Mouse (Mus musculus): Measurements from ENCODE around the gene Slc27a1. TPM values are rescaled to one million over a fixed set of nuclear protein-coding genes. Genes with fewer than 3 reads are reported as not detected.
A peak's percentile ranks its signal among the peaks of the same experiment; 100 is the strongest.
"Not testable (repeated sequence)": the region's sequence is repeated elsewhere in the genome, so short reads cannot be mapped to it uniquely, and the experiment has no call there.

The Slc27a1 gene
- polyA plus RNA-seq, 1 experiment from 2014 or later: 16.7 TPM

GRCm38 (mm10) chr8:71530735-71531467 lies 37.8 kb upstream of the Slc27a1 start:
- not testable (repeated sequence) for H3K27me3 ChIP-seq (ENCODE audit: control insufficient read depth, insufficient read depth, low read length); H3K4me3 ChIP-seq (ENCODE audit: low read depth, low read length); ATAC-seq (ENCODE audit: insufficient number of reproducible peaks, low FRiP score, low TSS enrichment, low read depth); H3K36me3 ChIP-seq (ENCODE audit: control insufficient read depth, insufficient read depth, low read length); H3K4me2 ChIP-seq (ENCODE audit: low read depth, severe bottlenecking); H3K9me3 ChIP-seq (ENCODE audit: control insufficient read depth, low read length); H3K4me1 ChIP-seq (ENCODE audit: control insufficient read depth, insufficient read depth, low read length); H3K9ac ChIP-seq (ENCODE audit: low read length); DNase-seq (ENCODE audit: low spot score); H3K27ac ChIP-seq (replicated peaks; ENCODE audit: low read depth, low read length)
- WGBS: 75% methylated on average over 5 of the region's 12 CpGs

GRCm38 (mm10) chr8:71534263-71534810 lies 34.3 kb upstream of the Slc27a1 start:
- ATAC-seq (ENCODE audit: insufficient number of reproducible peaks, low FRiP score, low TSS enrichment, low read depth) (no peak), DNase-seq (ENCODE audit: low spot score) (no peak)
- no peak overlapping the region for H3K27ac ChIP-seq (replicated peaks; ENCODE audit: low read depth, low read length)
- no peaks in the 10 kb centered on the region for H3K9me3 ChIP-seq (ENCODE audit: control insufficient read depth, low read length)
- no peaks in the 10 kb centered on the region; the same call in 1 of the 2 replicates for H3K27me3 ChIP-seq (ENCODE audit: control insufficient read depth, insufficient read depth, low read length)
- no peak overlapping the region for H3K4me2 ChIP-seq (ENCODE audit: low read depth, severe bottlenecking)
- H3K36me3 ChIP-seq (ENCODE audit: control insufficient read depth, insufficient read depth, low read length): no peaks in the 10 kb centered on the region
- 30% methylated on average over 3 of the region's 3 CpGs for WGBS
- no peak overlapping the region for H3K9ac ChIP-seq (ENCODE audit: low read length)
- no peak overlapping the region for H3K4me3 ChIP-seq (ENCODE audit: low read depth, low read length)
- 0 out of 2 replicates have a peak, but pooled peaks cover 3% of the 10 kb centered on the region for H3K4me1 ChIP-seq (ENCODE audit: control insufficient read depth, insufficient read depth, low read length)

- no peaks in the 10 kb centered on the region for H3K36me3 ChIP-seq (ENCODE audit: control insufficient read depth, insufficient read depth, low read length)
- DNase-seq (ENCODE audit: low spot score) (no peak), ATAC-seq (ENCODE audit: insufficient number of reproducible peaks, low FRiP score, low TSS enrichment, low read depth) (no peak)
- H3K4me1 ChIP-seq (ENCODE audit: control insufficient read depth, insufficient read depth, low read length): 0 out of 2 replicates have a peak, but pooled peaks cover 3% of the 10 kb centered on the region
- H3K9me3 ChIP-seq (ENCODE audit: control insufficient read depth, low read length): no peaks in the 10 kb centered on the region
- WGBS: 61% methylated on average over 5 of the region's 5 CpGs
- no peak overlapping the region for H3K27ac ChIP-seq (replicated peaks; ENCODE audit: low read depth, low read length)
- no peak overlapping the region for H3K4me3 ChIP-seq (ENCODE audit: low read depth, low read length)
- H3K27me3 ChIP-seq (ENCODE audit: control insufficient read depth, insufficient read depth, low read length): no peaks in the 10 kb centered on the region; the same call in 1 of the 2 replicates
- no peak overlapping the region for H3K9ac ChIP-seq (ENCODE audit: low read length)
- no peak overlapping the region for H3K4me2 ChIP-seq (ENCODE audit: low read depth, severe bottlenecking)
Observed at GRCm38 (mm10) chr8:71535663-71536062, 33.0 kb upstream of the Slc27a1 start.

GRCm38 (mm10) chr8:71537028-71537867 lies 31.4 kb upstream of the Slc27a1 start, which contains the start of gene Bst2:
Bst2 (minus strand) TSS chr8:71537456.
- H3K27me3 ChIP-seq (ENCODE audit: control insufficient read depth, insufficient read depth, low read length): no peaks in the 10 kb centered on the region; the same call in 1 of the 2 replicates
- no peak within 1 kb of the TSS for H3K27ac ChIP-seq (replicated peaks; ENCODE audit: low read depth, low read length)
- H3K4me2 ChIP-seq (ENCODE audit: low read depth, severe bottlenecking): peak within 1 kb of the TSS; percentile 60
- H3K9ac ChIP-seq (ENCODE audit: low read length): peak within 1 kb of the TSS; percentile 32
- no peaks in the 10 kb centered on the region for H3K36me3 ChIP-seq (ENCODE audit: control insufficient read depth, insufficient read depth, low read length)
- DNase-seq (ENCODE audit: low spot score) (peak; percentile 85), ATAC-seq (ENCODE audit: insufficient number of reproducible peaks, low FRiP score, low TSS enrichment, low read depth) (peak; percentile 71; the same call in 1 of the 2 replicates)
- WGBS: 4% methylated on average over 37 of the region's 37 CpGs
- no peaks in the 10 kb centered on the region for H3K9me3 ChIP-seq (ENCODE audit: control insufficient read depth, low read length)
- peak within 1 kb of the TSS; percentile 31 for H3K4me3 ChIP-seq (ENCODE audit: low read depth, low read length)
- H3K4me1 ChIP-seq (ENCODE audit: control insufficient read depth, insufficient read depth, low read length): 0 out of 2 replicates have a peak, but pooled peaks cover 3% of the 10 kb centered on the region

- peak within 1 kb of the TSS; percentile 66 for H3K9ac ChIP-seq (ENCODE audit: low read length)
- H3K27me3 ChIP-seq (ENCODE audit: control insufficient read depth, insufficient read depth, low read length): no peaks in the 10 kb centered on the region
- DNase-seq (ENCODE audit: low spot score) (peak; percentile 96), ATAC-seq (ENCODE audit: insufficient number of reproducible peaks, low FRiP score, low TSS enrichment, low read depth) (peak; percentile 91)
- peak within 1 kb of the TSS; percentile 88 for H3K4me2 ChIP-seq (ENCODE audit: low read depth, severe bottlenecking)
- H3K36me3 ChIP-seq (ENCODE audit: control insufficient read depth, insufficient read depth, low read length): peaks cover 5% of the 10 kb centered on the region
- H3K9me3 ChIP-seq (ENCODE audit: control insufficient read depth, low read length): no peaks in the 10 kb centered on the region
- 0 out of 2 replicates have a peak within 1 kb of the TSS, but pooled peaks have one; percentile 1 for H3K27ac ChIP-seq (replicated peaks; ENCODE audit: low read depth, low read length)
- H3K4me1 ChIP-seq (ENCODE audit: control insufficient read depth, insufficient read depth, low read length): peaks cover 7% of the 10 kb centered on the region; the same call in 1 of the 2 replicates
- peak within 1 kb of the TSS; percentile 68 for H3K4me3 ChIP-seq (ENCODE audit: low read depth, low read length)
- WGBS: under 1% methylated on average over 53 of the region's 55 CpGs
Observed at GRCm38 (mm10) chr8:71542632-71543343, 25.9 kb upstream of the Slc27a1 start, which contains the start of gene Mvb12a. Mvb12a (plus strand) TSS chr8:71542922.

GRCm38 (mm10) chr8:71543755-71544154 lies 24.9 kb upstream of the Slc27a1 start:
- WGBS: 93% methylated on average over 9 of the region's 9 CpGs
- Histone ChIP-seq H3K4me2 (ENCODE audit: low read depth, severe bottlenecking) (peak overlapping the region; percentile 88), H3K4me1 (ENCODE audit: control insufficient read depth, insufficient read depth, low read length) (peaks cover 6% of the 10 kb centered on the region; the same call in 1 of the 2 replicates), H3K9me3 (ENCODE audit: control insufficient read depth, low read length) (no peaks in the 10 kb centered on the region), H3K27me3 (ENCODE audit: control insufficient read depth, insufficient read depth, low read length) (no peaks in the 10 kb centered on the region), H3K4me3 (ENCODE audit: low read depth, low read length) (peak overlapping the region; percentile 68; the same call in 1 of the 2 replicates), H3K27ac (replicated peaks; ENCODE audit: low read depth, low read length) (no peak overlapping the region), H3K9ac (ENCODE audit: low read length) (no peak overlapping the region), H3K36me3 (ENCODE audit: control insufficient read depth, insufficient read depth, low read length) (peaks cover 5% of the 10 kb centered on the region)
- DNase-seq (ENCODE audit: low spot score): no peak
- no peak for ATAC-seq (ENCODE audit: insufficient number of reproducible peaks, low FRiP score, low TSS enrichment, low read depth)

- no peak overlapping the region for H3K27ac ChIP-seq (replicated peaks; ENCODE audit: low read depth, low read length)
- H3K36me3 ChIP-seq (ENCODE audit: control insufficient read depth, insufficient read depth, low read length): peaks cover 5% of the 10 kb centered on the region
- ATAC-seq (ENCODE audit: insufficient number of reproducible peaks, low FRiP score, low TSS enrichment, low read depth) (no peak), DNase-seq (ENCODE audit: low spot score) (no peak)
- no peak overlapping the region for H3K4me3 ChIP-seq (ENCODE audit: low read depth, low read length)
- H3K9me3 ChIP-seq (ENCODE audit: control insufficient read depth, low read length): no peaks in the 10 kb centered on the region
- 92% methylated on average over 11 of the region's 11 CpGs for WGBS
- H3K4me1 ChIP-seq (ENCODE audit: control insufficient read depth, insufficient read depth, low read length): peaks cover 6% of the 10 kb centered on the region; the same call in 1 of the 2 replicates
- H3K9ac ChIP-seq (ENCODE audit: low read length): no peak overlapping the region
- H3K27me3 ChIP-seq (ENCODE audit: control insufficient read depth, insufficient read depth, low read length): no peaks in the 10 kb centered on the region
- H3K4me2 ChIP-seq (ENCODE audit: low read depth, severe bottlenecking): no peak overlapping the region
Observed at GRCm38 (mm10) chr8:71545053-71545452, 23.6 kb upstream of the Slc27a1 start.
